24 mouse cellular contexts compared by ENCODE assay signal in the genomic region with DNA sequence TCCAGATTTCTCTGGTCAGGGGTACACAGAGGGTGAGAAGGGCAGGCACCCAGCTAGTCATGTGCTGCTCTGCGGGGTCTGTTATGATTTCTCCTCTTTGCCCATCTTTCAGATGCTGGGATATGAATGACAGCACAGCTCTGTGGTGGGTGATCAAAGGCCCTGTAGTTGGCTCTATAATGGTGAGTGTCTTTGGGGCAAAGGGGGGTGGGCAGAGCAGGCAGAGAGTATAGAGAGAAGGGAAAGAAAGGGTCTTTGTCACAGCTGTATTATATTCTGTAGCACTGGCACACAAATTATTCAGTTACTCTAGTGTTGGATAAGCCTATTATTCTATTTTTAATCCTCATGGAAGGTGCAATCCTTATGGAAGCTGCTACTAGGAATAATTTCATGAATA. TPM values are rescaled to one million over a fixed set of nuclear protein-coding genes. Genes with fewer than 3 reads are reported as not detected.
A peak's percentile ranks its signal among the peaks of the same experiment; 100 is the strongest.
DNase-seq lines count a peak whose midpoint lies in the region; ATAC-seq and TF ChIP-seq lines count a peak whose summit lies in the region.
"Had no signal": no experiment of that assay in that cellular context is flagged by ENCODE, and none has a peak within 500 bp of the region (broad histone marks: within the 10 kb centered on the region; RNA-seq: fewer than 3 reads in every experiment).

No protein-coding gene starts in this region.

- H3K9ac ChIP-seq in forebrain, embryonic 16.5 days (replicated peaks; ENCODE audit: low read depth, low read length), result no peak overlapping the region
- H3K9ac ChIP-seq in forebrain, postnatal 0 days, result no peak overlapping the region
- H3K9ac ChIP-seq in midbrain, embryonic 11.5 days (ENCODE audit: low read length), result no peak overlapping the region
- no peak overlapping the region for H3K9ac ChIP-seq in midbrain, embryonic 14.5 days (replicated peaks; ENCODE audit: low read length)
- H3K9ac ChIP-seq: embryonic facial prominence, embryonic 12.5 days; embryonic facial prominence, embryonic 15.5 days; hindbrain, embryonic 12.5 days; hindbrain, embryonic 15.5 days had no signal

- no peak for DNase-seq in forebrain, postnatal 0 days
- DNase-seq in midbrain, embryonic 11.5 days (ENCODE audit: low spot score, missing footprints), result no peak
- DNase-seq in midbrain, embryonic 14.5 days, result no peak
- DNase-seq in heart, adult 18-20 months, result no peak
- DNase-seq: adrenal gland, postnatal 10 days; cerebellum, adult 11 months; cerebellum, adult 2 months; cerebellum, adult 9-11 months; cerebellum, postnatal 25 days; gastrocnemius, postnatal 10 days; gastrocnemius, postnatal 36 days had no signal

- H3K27me3 ChIP-seq in forebrain, embryonic 16.5 days (replicated peaks; ENCODE audit: control insufficient read depth, insufficient read depth, low read length), result no peaks in the 10 kb centered on the region
- H3K27me3 ChIP-seq in forebrain, postnatal 0 days (ENCODE audit: insufficient read depth, low read length), result no peaks in the 10 kb centered on the region
- no peaks in the 10 kb centered on the region for H3K27me3 ChIP-seq in midbrain, embryonic 11.5 days (ENCODE audit: control insufficient read depth, insufficient read depth, low read length)
- H3K27me3 ChIP-seq in midbrain, embryonic 14.5 days (ENCODE audit: control insufficient read depth, insufficient read depth, low read length), result no peaks in the 10 kb centered on the region
- H3K27me3 ChIP-seq: embryonic facial prominence, embryonic 12.5 days; embryonic facial prominence, embryonic 15.5 days; hindbrain, embryonic 12.5 days; hindbrain, embryonic 15.5 days had no signal

- 75% methylated on average over 1 of the region's 1 CpGs for WGBS in forebrain, embryonic 16.5 days
- WGBS in forebrain, postnatal 0 days, result 97% methylated on average over 1 of the region's 1 CpGs
- 84% methylated on average over 1 of the region's 1 CpGs for WGBS in midbrain, embryonic 11.5 days
- WGBS in midbrain, embryonic 14.5 days, result 46% methylated on average over 1 of the region's 1 CpGs

- 0 out of 2 replicates have a peak, but pooled peaks have one; percentile 3 for ATAC-seq in forebrain, embryonic 16.5 days
- ATAC-seq in forebrain, postnatal 0 days, result no peak
- peak; percentile 56 for ATAC-seq in midbrain, embryonic 11.5 days (ENCODE audit: low FRiP score)
- ATAC-seq in midbrain, embryonic 14.5 days (ENCODE audit: low FRiP score, low TSS enrichment), result peak; percentile 22; the same call in 1 of the 2 replicates
- ATAC-seq in CD4-positive, CD25-positive, alpha-beta regulatory T cell, adult 4 months, result no peak
- ATAC-seq: forebrain, embryonic 14.5 days; Patski had no signal

- no peak overlapping the region for H3K27ac ChIP-seq in forebrain, embryonic 16.5 days (ENCODE audit: low read length)
- no peak overlapping the region for H3K27ac ChIP-seq in forebrain, postnatal 0 days (ENCODE audit: low read depth, low read length)
- H3K27ac ChIP-seq in midbrain, embryonic 11.5 days (ENCODE audit: low read depth, low read length), result no peak overlapping the region
- H3K27ac ChIP-seq in midbrain, embryonic 14.5 days (replicated peaks; ENCODE audit: low read depth, low read length), result no peak overlapping the region
- H3K27ac ChIP-seq: embryonic facial prominence, embryonic 12.5 days; embryonic facial prominence, embryonic 15.5 days; hindbrain, embryonic 12.5 days; hindbrain, embryonic 15.5 days had no signal

- H3K4me3 ChIP-seq in forebrain, embryonic 16.5 days (replicated peaks; ENCODE audit: low read length), result no peak overlapping the region
- no peak overlapping the region for H3K4me3 ChIP-seq in forebrain, postnatal 0 days (ENCODE audit: low read depth, low read length)
- H3K4me3 ChIP-seq in midbrain, embryonic 11.5 days (ENCODE audit: low read depth, low read length), result no peak overlapping the region
- no peak overlapping the region for H3K4me3 ChIP-seq in midbrain, embryonic 14.5 days (replicated peaks; ENCODE audit: low read depth, low read length)
- H3K4me3 ChIP-seq: embryonic facial prominence, embryonic 12.5 days; embryonic facial prominence, embryonic 15.5 days; hindbrain, embryonic 12.5 days; hindbrain, embryonic 15.5 days had no signal

- no peak overlapping the region for H3K4me2 ChIP-seq in forebrain, embryonic 16.5 days (ENCODE audit: low read length)
- no peak overlapping the region for H3K4me2 ChIP-seq in forebrain, postnatal 0 days (ENCODE audit: low read depth)
- no peak overlapping the region for H3K4me2 ChIP-seq in midbrain, embryonic 11.5 days
- no peak overlapping the region for H3K4me2 ChIP-seq in midbrain, embryonic 14.5 days (ENCODE audit: low read length)
- H3K4me2 ChIP-seq: embryonic facial prominence, embryonic 12.5 days; embryonic facial prominence, embryonic 15.5 days; heart, embryonic 11.5 days; hindbrain, embryonic 12.5 days; hindbrain, embryonic 15.5 days had no signal

- peaks cover 22% of the 10 kb centered on the region for H3K4me1 ChIP-seq in forebrain, embryonic 16.5 days (replicated peaks; ENCODE audit: control insufficient read depth, insufficient read depth, low read length)
- peaks cover 14% of the 10 kb centered on the region for H3K4me1 ChIP-seq in forebrain, postnatal 0 days (ENCODE audit: insufficient read depth)
- H3K4me1 ChIP-seq in midbrain, embryonic 11.5 days (ENCODE audit: control insufficient read depth, insufficient read depth, low read length), result peaks cover 15% of the 10 kb centered on the region
- H3K4me1 ChIP-seq in midbrain, embryonic 14.5 days (ENCODE audit: control insufficient read depth, insufficient read depth, low read length), result peaks cover 18% of the 10 kb centered on the region
- H3K4me1 ChIP-seq: embryonic facial prominence, embryonic 12.5 days had no signal

- 0 out of 2 replicates have a peak, but pooled peaks cover 3% of the 10 kb centered on the region for H3K36me3 ChIP-seq in forebrain, embryonic 16.5 days (ENCODE audit: control insufficient read depth, insufficient read depth)
- H3K36me3 ChIP-seq in forebrain, postnatal 0 days (ENCODE audit: insufficient read depth), result peaks cover 31% of the 10 kb centered on the region
- no peaks in the 10 kb centered on the region for H3K36me3 ChIP-seq in midbrain, embryonic 11.5 days (ENCODE audit: control insufficient read depth, insufficient read depth, low read length)
- peaks cover 45% of the 10 kb centered on the region for H3K36me3 ChIP-seq in midbrain, embryonic 14.5 days (ENCODE audit: control insufficient read depth, insufficient read depth, low read length)
- H3K36me3 ChIP-seq: embryonic facial prominence, embryonic 12.5 days; embryonic facial prominence, embryonic 15.5 days; G1E had no signal

- no peaks in the 10 kb centered on the region for H3K9me3 ChIP-seq in forebrain, embryonic 16.5 days (ENCODE audit: control insufficient read depth, low read length)
- H3K9me3 ChIP-seq in forebrain, postnatal 0 days (ENCODE audit: low read length), result no peaks in the 10 kb centered on the region
- H3K9me3 ChIP-seq in midbrain, embryonic 11.5 days (ENCODE audit: control insufficient read depth, low read length), result no peaks in the 10 kb centered on the region
- H3K9me3 ChIP-seq in midbrain, embryonic 14.5 days (ENCODE audit: control insufficient read depth, low read length), result no peaks in the 10 kb centered on the region
- H3K9me3 ChIP-seq: embryonic facial prominence, embryonic 12.5 days; embryonic facial prominence, embryonic 15.5 days; G1E; hindbrain, embryonic 12.5 days; hindbrain, embryonic 15.5 days had no signal

- TF ChIP-seq CTCF in forebrain, postnatal 0 days (IDR thresholded peaks at IDR 0.05; ENCODE audit: low read depth), result no peak

RNA-seq across cellular contexts. Expression of gene Adcyap1r1, which starts 29.2 kb away (rescaled TPM):
- polyA plus RNA-seq in forebrain, embryonic 16.5 days (2015; fragmentation: Nextera tagmentation; extraction: Ambion mirVana), result 33.8 and 37.9 TPM in 2 replicates
- total RNA-seq in forebrain, postnatal 0 days (2014; rRNA removed), result 91.8 and 120 TPM in 2 replicates
- 30.3 and 43.4 TPM in 2 replicates for polyA plus RNA-seq in forebrain, postnatal 0 days (2015; fragmentation: Nextera tagmentation; extraction: Ambion mirVana)
- polyA plus RNA-seq in midbrain, embryonic 11.5 days (2014; fragmentation: Nextera tagmentation; extraction: Ambion mirVana), result 17.6 and 20.4 TPM in 2 replicates
- polyA plus RNA-seq in midbrain, embryonic 14.5 days (2014; fragmentation: Nextera tagmentation; extraction: Ambion mirVana), result 50.2 and 52.7 TPM in 2 replicates
- 1 to 10 TPM; 4.9 to 6.1 TPM for total RNA-seq in heart, adult 18-20 months (2021)
- polyA plus RNA-seq in CD4-positive, CD25-positive, alpha-beta regulatory T cell, adult 4 months (2017; shearing (Covaris generic)), result not detected
- total RNA-seq: CH12.LX; common myeloid progenitor, adult 5-6 weeks; hematopoietic stem cell, adult 5-6 weeks had no signal
- polyA plus RNA-seq: G1E had no signal

Comparison
In these comparisons a context has a peak if more than half of its experiments do, and no peak if none do; other contexts are left out.
1. ATAC-seq: peak in forebrain, embryonic 16.5 days (single experiment), midbrain, embryonic 11.5 days (single experiment) and midbrain, embryonic 14.5 days (single experiment); none in forebrain, postnatal 0 days (single experiment) and CD4-positive, CD25-positive, alpha-beta regulatory T cell, adult 4 months (single experiment).
2. RNA of gene Adcyap1r1, which starts 29.2 kb away (polyA plus RNA-seq): 50.2 to 52.7 TPM in midbrain, embryonic 14.5 days, 30.3 to 43.4 TPM in forebrain, postnatal 0 days, 33.8 to 37.9 TPM in forebrain, embryonic 16.5 days and 17.6 to 20.4 TPM in midbrain, embryonic 11.5 days; not detected in CD4-positive, CD25-positive, alpha-beta regulatory T cell, adult 4 months; every median in the first group is over 10 times any median in the second.